Mouse (Mus musculus): Measurements from ENCODE around the gene 1700023F06Rik.

The 1700023F06Rik gene

DNA sequence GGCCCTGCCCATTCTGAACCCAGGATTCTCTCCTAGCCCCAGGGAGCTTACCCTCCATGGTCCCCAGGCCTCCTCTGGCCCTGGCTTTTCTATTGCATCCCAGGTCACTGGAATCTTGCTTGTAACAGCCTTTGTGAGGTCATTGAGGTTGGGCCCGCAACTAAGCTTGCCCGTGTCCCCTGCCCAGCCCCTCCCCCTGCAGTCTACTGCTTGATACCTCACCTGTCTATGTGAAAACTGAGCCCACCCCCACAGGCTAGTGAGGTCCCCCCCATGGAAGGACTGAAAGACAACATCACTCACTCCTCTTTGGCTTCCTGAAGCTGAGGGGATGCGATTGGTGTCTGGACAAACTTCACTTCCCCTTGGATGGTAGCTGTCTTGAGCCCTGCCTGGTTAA lies at the start of gene 1700023F06Rik:
Gene 1700023F06Rik (minus strand): TSS at position 101 of the 400 bp plus-strand sequence.
- no peak for DNase-seq (ENCODE audit: low spot score)

DNA sequence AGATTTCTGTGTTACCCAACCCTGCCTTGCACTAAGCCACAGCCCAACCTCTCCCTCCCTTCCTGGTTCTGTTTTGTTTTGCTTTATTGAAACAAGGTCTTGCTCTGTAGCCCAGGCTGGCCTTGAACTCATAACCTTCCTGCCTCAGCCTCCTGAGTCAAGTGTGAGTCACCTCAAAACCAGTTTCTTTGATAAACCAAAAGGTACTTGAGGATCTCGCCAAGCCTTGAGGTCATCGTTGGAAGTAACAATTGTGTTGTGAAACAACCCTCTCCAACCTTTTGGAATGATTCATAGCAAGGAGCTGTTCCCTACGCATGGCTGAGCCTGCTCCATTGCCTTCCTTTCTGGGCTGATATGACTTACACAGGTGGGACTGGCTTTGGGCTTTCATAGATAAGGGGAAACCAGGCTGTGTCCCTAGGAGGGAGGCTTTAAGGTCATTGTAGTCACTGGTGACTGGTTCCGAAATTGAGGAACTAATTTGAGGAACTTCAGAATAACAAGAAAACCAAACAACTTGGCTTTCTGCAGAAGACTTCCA lies 49.7 kb upstream of the 1700023F06Rik start:
- no peak for DNase-seq (ENCODE audit: low spot score)

DNA sequence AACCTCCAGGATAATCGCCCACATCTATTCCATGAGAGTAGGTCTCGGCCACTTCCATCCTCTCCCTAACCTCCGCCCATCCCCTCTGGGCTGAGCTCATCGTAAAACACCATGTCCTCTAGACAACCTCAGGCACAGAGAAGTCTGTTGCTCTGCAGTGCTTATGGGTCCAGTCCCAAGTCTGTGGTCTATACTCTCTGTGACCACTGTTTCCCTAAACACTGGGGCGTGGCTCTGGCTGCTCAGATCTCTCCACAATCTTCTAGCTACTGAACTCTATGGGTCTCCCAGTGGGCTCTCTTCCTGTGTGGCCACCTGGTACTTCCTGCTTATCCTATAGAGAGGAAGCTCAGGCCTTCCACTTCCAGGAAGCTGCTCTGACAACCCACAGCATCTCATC lies 45.2 kb upstream of the 1700023F06Rik start:
- DNase-seq (ENCODE audit: low spot score): no peak

DNA sequence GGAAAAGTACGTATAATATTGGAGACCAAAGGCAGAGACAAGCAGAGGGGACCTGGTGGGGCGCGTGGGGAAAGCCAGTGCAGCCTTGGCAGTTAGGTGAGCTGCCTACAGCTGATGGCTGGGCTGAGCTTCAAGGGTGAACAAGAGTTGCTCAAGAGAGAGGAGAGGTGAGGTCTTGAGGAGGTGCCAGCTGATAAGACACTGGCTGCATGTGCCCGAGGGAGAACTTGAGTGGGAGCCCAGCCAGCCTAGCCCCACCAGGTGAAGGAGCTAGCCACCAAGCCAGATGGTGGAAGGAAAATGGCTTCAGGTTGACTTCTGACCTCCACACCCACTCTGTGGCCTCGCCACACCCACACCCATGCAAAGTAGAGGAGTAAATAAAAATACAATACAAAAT lies 44.0 kb upstream of the 1700023F06Rik start:
- DNase-seq (ENCODE audit: low spot score): no peak

DNA sequence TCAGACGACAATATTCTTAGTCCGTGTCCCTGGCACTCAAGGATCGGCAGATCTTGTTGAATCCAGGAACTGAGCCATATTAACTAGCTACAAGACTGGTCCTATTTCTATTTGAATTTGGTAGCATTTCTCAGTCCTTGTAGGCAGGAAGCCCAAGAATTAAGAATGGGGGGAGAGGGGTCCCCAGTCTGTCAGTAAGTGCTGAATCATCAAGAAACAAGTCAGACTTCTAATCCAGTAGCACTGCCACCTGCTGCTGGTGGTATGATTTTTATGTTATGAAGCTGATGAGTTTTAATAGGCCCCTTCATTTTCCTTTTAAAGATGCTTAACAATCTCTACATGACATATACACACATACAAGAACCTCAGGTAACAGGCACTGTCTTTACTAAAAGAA lies 42.0 kb upstream of the 1700023F06Rik start:
- no peak for DNase-seq (ENCODE audit: low spot score)

DNA sequence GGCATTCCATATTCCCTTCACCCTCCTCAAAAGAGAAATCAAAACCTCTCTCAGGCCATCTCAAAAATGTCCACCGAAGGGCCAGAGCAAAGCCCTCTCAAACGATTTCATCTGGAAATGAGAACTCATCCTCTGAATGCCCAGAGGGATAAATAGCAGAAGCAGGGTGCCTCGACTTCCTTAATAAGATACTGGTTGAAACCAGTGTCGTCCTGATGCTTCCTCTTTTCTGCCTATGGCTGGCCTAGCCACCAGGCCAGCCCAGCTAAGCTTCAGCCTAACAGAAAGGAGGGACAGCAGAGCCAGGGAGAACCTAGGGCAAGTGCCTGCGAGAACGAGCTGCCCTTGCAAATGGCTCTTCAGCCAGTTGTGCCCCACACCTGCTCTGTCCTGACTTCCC lies 41.2 kb upstream of the 1700023F06Rik start:
- no peak for DNase-seq (ENCODE audit: low spot score)

DNA sequence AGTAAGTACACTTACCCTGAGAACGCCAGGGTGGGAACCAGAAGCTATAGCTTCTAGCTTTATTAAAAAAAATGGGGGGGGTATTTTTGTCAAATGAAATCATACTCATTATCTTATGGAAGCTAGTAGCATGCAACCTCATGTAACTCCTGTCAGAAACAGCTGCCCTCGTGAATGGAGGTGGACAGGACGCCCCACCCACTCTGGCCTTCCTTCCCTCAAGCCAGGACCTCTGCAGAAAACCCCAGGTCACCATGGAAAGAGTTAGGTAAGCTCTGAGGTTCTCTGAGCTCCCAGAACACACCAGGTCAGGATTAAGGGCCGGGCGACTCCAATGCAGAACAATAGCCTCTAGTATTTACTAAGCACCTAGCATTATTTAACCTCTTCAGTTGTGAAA lies 40.5 kb upstream of the 1700023F06Rik start:
- DNase-seq (ENCODE audit: low spot score): no peak

DNA sequence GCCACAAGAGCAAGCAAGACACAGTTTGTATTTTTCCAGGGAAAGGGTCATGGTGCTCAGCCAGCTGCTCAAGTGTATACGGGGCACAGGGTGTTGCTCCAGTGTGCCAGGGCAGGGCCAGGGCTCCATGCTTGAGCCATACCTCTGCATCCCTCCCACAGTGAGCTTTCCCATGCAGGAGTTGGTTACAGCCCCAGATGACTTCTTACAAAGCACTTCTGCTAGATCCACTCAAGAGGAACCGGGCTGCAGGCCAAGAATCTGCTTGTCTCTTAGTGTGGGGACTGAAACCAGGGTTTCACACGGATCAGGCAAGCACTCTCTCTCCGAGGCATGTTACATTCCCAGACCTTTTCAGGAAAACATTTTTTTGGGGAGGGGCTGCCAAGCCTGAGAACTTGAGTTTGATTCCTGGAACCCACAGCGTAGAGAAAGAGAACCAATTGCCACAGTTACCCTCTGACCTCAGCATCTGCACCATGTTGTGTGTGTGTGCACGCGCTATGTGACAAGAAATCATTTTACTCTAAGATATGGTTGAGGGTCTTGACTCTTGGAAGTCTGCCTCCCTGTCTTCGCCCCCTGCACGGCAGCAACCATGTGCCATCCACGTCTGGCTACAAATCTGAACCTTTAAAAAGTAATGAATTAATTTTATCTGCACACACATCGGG lies 39.3 kb upstream of the 1700023F06Rik start:
- DNase-seq (ENCODE audit: low spot score): peak; percentile 80

DNA sequence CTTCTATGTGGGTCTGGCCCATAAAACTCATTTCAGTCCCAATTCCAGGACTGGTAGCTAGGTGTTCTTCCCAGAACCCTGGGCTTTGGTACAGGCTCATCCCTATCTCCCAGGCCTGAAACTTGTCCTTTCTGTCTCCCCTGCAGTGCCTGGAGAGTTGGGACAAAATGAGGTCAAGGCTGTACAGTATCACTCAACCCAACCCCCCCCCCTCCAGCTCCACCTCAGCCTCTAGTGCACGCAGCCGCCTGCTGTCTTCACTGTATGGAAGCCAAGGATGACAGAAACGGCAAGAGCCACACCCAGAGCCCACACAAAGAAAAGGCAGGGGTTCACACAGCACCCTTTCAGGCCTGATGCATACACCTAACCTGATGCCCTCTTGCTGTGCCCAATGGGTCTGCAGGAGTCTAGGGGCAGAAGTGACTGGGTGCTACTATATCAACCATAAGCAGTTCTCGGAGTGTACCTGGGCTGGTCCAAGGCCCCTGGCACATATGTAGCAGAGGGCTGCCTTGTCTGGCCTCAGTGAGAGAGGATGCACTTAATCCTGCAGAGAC lies 38.5 kb upstream of the 1700023F06Rik start:
- no peak for DNase-seq (ENCODE audit: low spot score)

DNA sequence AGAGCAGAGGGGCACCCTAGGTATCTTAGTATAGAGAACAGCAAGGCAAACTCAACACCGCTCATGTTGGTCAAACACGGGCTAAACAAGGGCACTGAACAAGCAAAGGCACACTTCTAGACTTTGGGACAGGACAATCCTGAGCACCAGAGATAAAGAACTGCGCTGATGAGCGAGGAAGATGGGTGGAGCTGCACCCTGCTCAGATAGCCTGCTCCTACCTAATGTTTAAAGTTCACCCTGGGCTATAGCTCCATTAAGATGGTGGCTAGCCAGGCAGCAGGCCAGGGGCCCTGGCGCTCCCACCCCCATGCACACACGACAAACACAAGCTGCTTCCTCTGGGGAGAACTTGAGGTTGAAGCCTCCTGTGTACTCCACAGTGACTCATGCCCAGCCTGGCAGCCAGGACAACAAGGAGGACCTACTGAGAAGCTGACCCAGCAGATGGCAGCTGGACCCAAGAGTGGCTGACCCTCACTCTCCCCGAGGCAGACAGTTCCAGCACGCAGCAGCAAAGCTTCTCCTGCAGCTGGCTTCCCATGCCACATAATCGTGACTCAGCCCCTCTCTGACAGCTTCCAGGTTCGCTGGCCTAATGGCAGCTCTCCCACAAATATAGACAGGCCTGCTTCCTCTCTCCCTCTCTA lies 37.8 kb upstream of the 1700023F06Rik start:
- DNase-seq (ENCODE audit: low spot score): peak; percentile 62

DNA sequence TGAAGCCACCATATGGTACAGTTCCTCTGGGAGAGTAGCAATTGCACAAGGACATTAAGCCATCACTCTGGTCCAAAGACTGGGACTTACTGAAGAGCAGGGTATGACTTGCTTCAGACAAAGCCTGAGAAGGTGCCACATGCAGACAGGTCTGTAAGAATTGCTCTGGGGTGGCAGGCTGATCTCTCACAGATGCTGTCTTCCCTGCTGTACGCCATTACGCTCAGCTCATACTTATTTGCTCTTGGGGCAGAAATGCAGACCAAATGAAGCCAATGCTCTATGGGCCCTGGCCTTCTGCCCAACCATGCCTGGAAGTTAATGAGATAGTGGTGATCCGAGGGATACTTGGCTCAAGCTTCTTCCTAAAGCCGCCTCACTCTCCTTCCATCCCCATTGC lies 36.5 kb upstream of the 1700023F06Rik start:
- DNase-seq (ENCODE audit: low spot score): no peak

DNA sequence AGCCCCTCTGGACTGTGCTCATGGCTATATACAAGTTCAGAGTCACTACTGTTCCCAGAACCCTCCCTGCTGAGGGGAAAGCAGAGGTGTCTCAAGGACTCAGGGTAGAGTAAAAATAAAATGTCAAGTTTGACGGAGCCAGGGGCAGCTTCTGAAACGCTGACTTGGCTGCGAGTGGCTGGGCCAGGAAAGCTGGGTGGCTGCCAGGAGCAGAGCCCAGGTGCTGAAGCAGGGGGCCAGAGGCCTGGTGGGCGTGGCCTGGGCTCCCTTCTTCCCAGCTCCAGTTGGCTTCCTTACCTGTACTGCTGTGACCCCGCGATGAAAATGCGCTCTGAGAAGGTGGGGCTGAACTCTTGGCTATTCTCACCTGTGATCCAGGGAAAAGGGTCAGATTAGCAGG lies 32.4 kb upstream of the 1700023F06Rik start:
- no peak for DNase-seq (ENCODE audit: low spot score)

DNA sequence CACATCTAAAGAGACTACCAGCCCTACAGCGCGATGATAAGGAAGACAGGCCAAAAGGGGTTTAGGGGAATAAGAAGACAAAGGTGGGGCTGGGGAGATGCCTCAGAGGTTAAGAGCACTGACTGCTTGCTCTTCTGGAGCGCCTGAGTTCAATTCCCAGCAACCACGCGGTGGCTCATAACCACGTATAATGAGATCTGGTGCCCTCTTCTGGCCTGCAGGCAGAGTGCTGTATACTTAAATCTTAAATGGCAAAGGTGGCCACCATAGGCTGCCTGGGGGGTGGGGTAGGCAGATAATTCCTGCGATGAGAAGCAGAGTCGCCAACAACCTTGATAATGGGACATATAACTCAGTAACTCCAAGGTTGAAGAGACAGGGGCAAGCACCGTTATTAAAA lies 29.4 kb upstream of the 1700023F06Rik start:
- no peak for DNase-seq (ENCODE audit: low spot score)

DNA sequence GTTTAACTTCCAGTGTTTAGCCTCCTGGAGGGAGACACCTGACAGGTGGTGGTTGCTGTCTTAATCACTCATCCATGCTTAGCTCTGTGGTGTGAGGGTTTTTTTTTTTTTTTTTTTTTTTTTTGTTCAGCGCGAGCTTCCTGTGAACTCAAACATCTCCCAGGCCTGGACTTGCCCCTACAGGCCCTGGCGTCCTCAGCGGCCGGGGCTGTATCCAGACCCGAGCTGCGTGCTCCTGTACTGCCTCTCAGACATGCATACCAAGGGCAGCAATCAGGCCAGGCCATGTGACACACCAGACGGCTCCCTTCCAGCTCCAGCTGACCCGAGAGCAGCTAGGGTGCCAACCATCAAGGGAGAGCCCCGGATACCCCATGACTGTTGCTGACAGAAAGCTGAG lies 28.5 kb upstream of the 1700023F06Rik start:
- peak; percentile 83 for DNase-seq (ENCODE audit: low spot score)

DNA sequence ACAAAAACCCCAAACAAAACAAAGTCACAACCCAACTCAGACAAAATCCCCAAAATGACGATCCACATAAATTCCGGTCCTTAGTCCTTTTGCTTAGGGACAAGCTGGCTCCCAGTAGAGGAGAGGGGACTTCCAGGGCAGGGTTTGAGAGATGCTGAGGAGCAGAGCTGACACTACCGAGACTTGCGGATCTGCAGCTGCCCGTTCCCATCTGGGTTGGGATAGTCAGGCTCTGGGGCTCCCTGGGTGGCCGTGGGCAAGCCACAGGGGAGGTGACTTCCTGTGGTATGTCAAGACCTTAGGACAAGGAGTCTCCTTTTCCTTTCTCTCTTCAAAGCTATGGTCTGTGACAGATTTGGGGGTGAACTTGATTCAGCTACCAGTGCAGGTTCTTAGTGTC lies 28.1 kb upstream of the 1700023F06Rik start:
- DNase-seq (ENCODE audit: low spot score): no peak

DNA sequence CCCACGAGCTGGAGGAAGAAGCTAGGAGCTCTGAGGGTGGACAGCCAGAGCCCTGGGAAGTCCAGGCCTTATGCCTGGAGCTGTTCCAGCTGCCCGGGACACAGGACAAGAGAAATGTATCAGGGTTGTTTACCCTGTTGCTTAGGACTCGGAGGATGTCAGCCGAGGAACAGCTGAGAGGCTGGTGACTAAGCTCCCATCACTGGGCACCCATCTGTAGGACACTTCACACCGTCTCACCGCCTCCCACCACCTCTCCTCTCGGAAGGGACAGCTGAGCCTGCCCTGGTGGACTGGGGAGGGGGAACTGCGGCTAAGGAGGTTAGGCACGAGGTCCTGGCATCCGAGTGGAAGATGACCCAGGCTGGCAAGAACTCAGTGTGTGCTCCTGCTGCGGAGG lies 27.3 kb upstream of the 1700023F06Rik start:
- DNase-seq (ENCODE audit: low spot score): no peak

DNA sequence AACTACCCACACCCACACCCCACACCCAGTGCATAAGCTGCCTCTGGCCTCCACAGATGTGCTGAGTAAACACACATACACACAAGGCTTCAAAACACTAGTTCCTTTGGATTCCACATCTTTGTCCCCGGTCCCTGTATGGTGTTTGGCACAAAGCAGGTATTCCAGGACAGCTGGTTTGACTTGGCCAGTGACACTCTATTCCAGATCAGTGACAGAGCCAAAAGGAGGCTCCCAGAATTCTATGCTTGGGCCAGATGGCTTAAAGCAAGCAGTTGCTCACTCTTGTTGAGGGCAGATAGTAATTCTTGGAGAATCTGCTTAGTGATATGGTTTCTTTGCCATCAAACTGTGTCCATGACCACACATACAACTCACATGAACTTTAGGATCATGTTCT lies 26.1 kb upstream of the 1700023F06Rik start:
- DNase-seq (ENCODE audit: low spot score): no peak

DNA sequence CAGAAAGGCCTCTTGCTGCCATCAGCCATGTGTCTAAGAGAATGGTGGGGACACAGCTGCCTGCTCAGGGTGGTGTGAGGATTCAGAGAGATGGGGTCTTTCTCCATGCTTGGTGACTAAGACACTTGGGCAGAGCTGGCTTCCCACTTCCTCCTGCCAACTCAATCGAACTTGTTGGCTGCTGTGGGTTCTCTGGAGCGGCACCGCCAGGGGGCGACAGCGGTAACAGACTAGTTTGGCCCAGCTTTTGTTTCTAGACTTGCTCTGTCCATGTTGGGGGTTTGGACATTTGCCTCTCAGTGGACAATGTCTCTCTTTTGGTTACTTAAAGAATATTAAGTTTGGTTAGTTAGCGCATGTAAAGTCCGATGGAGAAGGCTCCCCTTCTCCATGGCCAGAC lies 24.6 kb upstream of the 1700023F06Rik start:
- peak; percentile 83 for DNase-seq (ENCODE audit: low spot score)

DNA sequence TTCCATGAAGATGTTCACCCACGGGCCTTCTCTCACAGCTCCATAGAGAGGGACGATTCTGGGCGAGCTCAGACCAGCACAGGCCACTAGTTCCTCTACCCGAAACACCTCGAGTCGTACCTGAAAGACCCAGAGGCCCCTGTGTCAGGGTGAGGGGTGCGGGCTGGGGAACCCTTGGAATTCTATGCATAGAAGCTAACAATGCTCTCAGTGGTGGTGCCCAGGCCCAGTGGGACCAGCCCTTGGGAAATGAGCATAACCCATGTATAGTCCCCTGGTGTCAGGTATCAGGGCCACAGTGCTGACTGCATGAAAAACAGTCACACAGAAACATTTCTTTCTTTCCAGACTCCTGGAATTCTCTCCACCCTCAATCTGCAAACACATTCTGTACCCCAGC lies 23.0 kb upstream of the 1700023F06Rik start:
- no peak for DNase-seq (ENCODE audit: low spot score)

DNA sequence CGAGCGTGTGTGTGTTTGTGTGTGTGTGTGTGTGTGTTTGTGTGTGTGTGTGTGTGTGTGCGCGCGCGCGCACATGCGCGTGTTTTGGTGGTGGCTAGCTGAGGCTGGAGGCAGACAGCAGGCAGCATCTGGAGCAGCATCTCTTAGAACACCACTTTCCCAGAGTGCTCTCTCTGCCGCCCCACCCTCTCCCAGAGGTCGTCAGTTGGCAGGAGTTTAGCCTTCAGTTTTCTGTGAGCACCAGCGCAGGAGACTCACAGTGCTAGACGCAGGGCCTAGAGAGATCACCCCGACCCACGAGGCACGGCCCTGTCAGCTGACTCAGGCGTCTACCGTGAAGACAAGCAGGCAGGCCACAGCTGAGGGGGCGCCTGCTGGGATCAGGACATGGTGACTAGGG lies 22.3 kb upstream of the 1700023F06Rik start:
- DNase-seq (ENCODE audit: low spot score): no peak

DNA sequence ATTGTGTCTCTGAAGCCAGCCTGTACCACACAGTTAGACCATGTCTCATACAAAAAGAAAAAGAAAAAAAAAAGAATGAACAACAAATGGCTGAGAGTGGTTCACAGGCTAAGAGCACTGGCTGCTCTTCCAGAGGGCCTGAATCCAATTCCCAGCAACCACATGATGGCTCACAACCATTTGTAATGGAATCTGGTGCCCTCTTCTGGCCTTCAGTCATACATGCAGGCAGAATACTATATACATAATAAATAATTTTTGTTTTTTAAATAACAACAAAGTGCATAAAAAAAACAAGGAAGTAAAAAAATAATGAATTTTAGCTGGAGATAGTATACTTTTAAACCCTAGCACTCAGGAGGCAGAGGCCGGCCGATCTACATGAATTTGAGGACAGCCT lies 21.2 kb upstream of the 1700023F06Rik start:
- no peak for DNase-seq (ENCODE audit: low spot score)

DNA sequence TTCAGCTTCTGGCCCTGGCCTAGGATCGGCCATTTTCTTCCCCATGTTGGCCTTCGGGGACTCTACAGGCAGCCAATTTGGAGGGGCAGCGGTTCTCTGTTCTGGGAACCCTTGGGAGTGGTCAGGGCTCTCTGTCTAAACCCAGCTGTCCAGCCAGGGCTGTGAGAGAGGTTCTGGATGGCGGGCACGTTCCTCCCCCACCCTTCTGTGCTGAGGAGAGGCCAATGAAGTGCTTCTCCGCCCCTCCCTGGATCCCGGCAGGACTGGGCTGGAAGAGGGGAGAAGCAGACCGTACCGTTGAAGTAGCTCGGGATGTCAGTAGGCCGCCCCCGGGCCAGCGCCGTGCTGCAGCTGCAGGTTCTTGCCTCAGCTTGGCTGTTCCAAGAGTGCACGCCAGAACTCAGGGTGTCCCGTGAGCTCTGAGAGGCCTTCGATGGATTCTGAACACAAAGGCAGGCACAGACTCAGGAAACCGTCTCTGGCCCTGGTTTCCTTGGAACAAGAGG lies 15.6 kb upstream of the 1700023F06Rik start:
- DNase-seq (ENCODE audit: low spot score): no peak

DNA sequence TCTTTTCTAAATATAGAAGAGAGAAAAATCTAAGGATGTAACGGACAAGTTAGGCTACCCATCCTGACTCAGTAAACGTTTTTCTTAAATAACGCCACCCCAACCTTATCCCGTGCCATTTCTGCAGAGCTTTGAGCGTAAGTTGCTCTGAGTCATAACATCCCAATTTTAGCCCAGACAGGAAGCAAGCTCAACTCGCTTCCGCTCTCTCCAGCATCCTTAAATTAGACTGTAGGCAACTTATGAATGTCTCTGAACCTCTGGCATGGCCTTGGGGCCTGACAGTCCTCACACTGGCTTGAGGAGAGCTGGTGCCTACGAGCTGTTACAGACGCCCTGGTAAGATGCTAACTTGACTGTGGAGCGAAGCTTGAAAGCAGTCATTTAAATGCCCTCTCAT lies 15.1 kb upstream of the 1700023F06Rik start:
- DNase-seq (ENCODE audit: low spot score): no peak
